Mouse (Mus musculus): ENCODE data around the gene Clcc1. TPM values are rescaled to one million over a fixed set of nuclear protein-coding genes. Genes with fewer than 3 reads are reported as not detected.

The Clcc1 gene
- polyA plus RNA-seq, 2 experiments, result 81.3 to 87.7 TPM

DNA sequence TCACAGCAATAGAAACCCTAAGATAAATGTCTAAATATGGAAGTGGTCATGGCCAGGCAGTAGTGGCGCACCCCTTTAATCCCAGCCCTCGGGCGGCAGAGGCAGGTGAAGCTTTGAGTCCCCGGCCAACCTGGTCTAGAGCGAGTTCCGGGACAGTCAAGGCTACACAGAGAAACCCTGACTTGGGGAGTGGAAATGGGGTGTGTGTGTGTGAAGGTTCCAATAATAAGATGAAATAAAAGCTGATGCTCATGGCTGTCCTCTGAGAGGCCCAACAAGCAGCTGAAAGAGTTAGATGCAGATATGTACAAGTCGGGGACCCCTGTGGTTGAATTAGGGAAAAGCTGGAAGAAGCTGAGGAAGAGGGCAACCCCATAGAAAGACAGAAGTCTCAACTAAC, 32.0 kb downstream of the Clcc1 start:
- H3K9ac ChIP-seq (ENCODE audit: low read depth, low read length, severe bottlenecking), result no peak overlapping the region
- H3K4me1 ChIP-seq (ENCODE audit: control insufficient read depth, insufficient read depth, low read length), result peaks cover 13% of the 10 kb centered on the region
- no peaks in the 10 kb centered on the region for H3K9me3 ChIP-seq (ENCODE audit: control insufficient read depth, low read length)
- H3K27ac ChIP-seq (replicated peaks; ENCODE audit: low read depth, low read length), result no peak overlapping the region
- no peaks in the 10 kb centered on the region for H3K27me3 ChIP-seq (ENCODE audit: control insufficient read depth, insufficient read depth, low read length)
- DNase-seq (ENCODE audit: low spot score) (no peak), ATAC-seq (ENCODE audit: low FRiP score, low read depth) (no peak)
- peaks cover 85% of the 10 kb centered on the region for H3K36me3 ChIP-seq (ENCODE audit: control insufficient read depth, insufficient read depth, low read length)
- H3K4me2 ChIP-seq (replicated peaks; ENCODE audit: low read depth, low read length, severe bottlenecking), result no peak overlapping the region
- TF ChIP-seq POLR2A (IDR thresholded peaks at IDR 0.05; ENCODE audit: borderline replicate concordance, extremely low read depth, insufficient read depth, insufficient read length), result no peak
- no peak overlapping the region for H3K4me3 ChIP-seq (replicated peaks; ENCODE audit: low read length)
- WGBS, result 97% methylated on average over 7 of the region's 7 CpGs

DNA sequence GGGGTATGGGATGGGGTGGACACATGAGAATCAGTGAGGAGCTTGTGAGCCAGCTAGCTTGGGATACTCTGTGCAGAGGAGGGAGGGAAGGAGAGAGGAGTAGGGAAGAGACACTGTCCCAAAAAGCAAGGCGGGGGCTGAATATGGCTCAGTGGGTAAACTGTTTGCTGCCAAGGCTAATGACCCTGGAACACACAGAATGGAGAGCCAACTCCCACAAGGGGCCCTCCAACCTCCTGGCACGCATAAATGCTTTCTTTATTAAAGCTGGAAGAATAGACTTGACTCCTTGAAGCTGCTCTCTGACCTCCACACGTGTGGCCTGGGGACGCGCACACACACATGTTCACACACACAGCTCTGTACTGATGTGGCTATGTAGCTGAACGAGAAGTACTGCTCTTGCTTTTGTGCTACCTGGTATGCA, 35.3 kb downstream of the Clcc1 start:
- no peaks in the 10 kb centered on the region for H3K9me3 ChIP-seq (ENCODE audit: control insufficient read depth, low read length)
- H3K27me3 ChIP-seq (ENCODE audit: control insufficient read depth, insufficient read depth, low read length), result no peaks in the 10 kb centered on the region
- ATAC-seq (ENCODE audit: low FRiP score, low read depth), result peak; percentile 77
- peaks cover 63% of the 10 kb centered on the region for H3K36me3 ChIP-seq (ENCODE audit: control insufficient read depth, insufficient read depth, low read length)
- H3K9ac ChIP-seq (ENCODE audit: low read depth, low read length, severe bottlenecking), result no peak overlapping the region
- no peak for TF ChIP-seq POLR2A (IDR thresholded peaks at IDR 0.05; ENCODE audit: borderline replicate concordance, extremely low read depth, insufficient read depth, insufficient read length)
- H3K27ac ChIP-seq (replicated peaks; ENCODE audit: low read depth, low read length), result peak overlapping the region; percentile 61
- WGBS, result 38% methylated on average over 6 of the region's 6 CpGs
- peaks cover 15% of the 10 kb centered on the region for H3K4me1 ChIP-seq (ENCODE audit: control insufficient read depth, insufficient read depth, low read length)
- no peak overlapping the region for H3K4me3 ChIP-seq (replicated peaks; ENCODE audit: low read length)
- peak; percentile 7 for DNase-seq (ENCODE audit: low spot score)
- no peak overlapping the region for H3K4me2 ChIP-seq (replicated peaks; ENCODE audit: low read depth, low read length, severe bottlenecking)

DNA sequence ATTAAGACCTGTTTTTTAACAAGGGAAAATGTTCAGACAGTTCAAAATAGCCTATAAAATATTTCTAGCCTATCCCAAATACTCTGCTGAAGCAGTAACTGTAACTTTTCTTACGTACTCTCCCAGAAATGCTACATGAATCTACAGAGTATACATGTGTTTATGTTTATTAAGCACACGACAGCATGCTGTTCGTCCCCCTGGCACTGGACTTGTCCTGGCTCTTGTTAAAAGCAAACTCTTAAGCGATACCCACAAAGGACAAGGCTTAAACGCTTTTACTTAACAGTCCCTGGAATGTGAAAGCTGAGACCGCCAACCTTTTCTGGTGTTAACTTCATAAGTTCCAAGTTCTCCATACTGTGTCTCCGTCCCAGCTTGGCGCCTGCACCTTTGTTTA, 35.7 kb downstream of the Clcc1 start:
- Histone ChIP-seq H3K4me1 (ENCODE audit: control insufficient read depth, insufficient read depth, low read length) (peaks cover 15% of the 10 kb centered on the region), H3K27ac (replicated peaks; ENCODE audit: low read depth, low read length) (peak overlapping the region; percentile 61), H3K9ac (ENCODE audit: low read depth, low read length, severe bottlenecking) (no peak overlapping the region), H3K4me3 (replicated peaks; ENCODE audit: low read length) (no peak overlapping the region), H3K27me3 (ENCODE audit: control insufficient read depth, insufficient read depth, low read length) (no peaks in the 10 kb centered on the region), H3K4me2 (replicated peaks; ENCODE audit: low read depth, low read length, severe bottlenecking) (no peak overlapping the region), H3K36me3 (ENCODE audit: control insufficient read depth, insufficient read depth, low read length) (peaks cover 62% of the 10 kb centered on the region), H3K9me3 (ENCODE audit: control insufficient read depth, low read length) (no peaks in the 10 kb centered on the region)
- WGBS, result 23% methylated on average over 8 of the region's 8 CpGs
- TF ChIP-seq POLR2A (IDR thresholded peaks at IDR 0.05; ENCODE audit: borderline replicate concordance, extremely low read depth, insufficient read depth, insufficient read length), result no peak
- ATAC-seq (ENCODE audit: low FRiP score, low read depth), result peak; percentile 75
- peak; percentile 63 for DNase-seq (ENCODE audit: low spot score)

DNA sequence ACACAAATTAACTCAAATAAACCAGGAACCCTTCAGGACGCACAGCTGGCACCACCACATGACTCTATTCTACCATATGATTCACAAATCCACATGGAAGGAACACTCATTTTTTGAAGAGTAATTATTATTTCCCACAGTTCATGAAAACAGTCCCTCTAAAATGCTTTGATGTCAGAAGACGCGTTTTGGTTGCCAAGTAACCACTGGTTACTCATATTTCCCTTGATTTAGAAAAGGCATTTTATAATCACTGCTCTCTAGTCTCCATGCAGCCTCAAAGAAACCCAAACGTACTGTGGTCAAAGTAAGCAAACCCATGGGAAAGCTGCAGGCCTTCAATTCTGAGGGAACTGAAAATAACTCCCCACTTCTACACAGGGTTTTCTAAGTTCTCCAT, 36.3 kb downstream of the Clcc1 start:
- TF ChIP-seq POLR2A (IDR thresholded peaks at IDR 0.05; ENCODE audit: borderline replicate concordance, extremely low read depth, insufficient read depth, insufficient read length), result no peak
- Histone ChIP-seq H3K27ac (replicated peaks; ENCODE audit: low read depth, low read length) (peak overlapping the region; percentile 45; the same call in 1 of the 2 replicates), H3K4me2 (replicated peaks; ENCODE audit: low read depth, low read length, severe bottlenecking) (no peak overlapping the region), H3K9ac (ENCODE audit: low read depth, low read length, severe bottlenecking) (no peak overlapping the region), H3K9me3 (ENCODE audit: control insufficient read depth, low read length) (no peaks in the 10 kb centered on the region), H3K27me3 (ENCODE audit: control insufficient read depth, insufficient read depth, low read length) (no peaks in the 10 kb centered on the region), H3K36me3 (ENCODE audit: control insufficient read depth, insufficient read depth, low read length) (peaks cover 63% of the 10 kb centered on the region), H3K4me1 (ENCODE audit: control insufficient read depth, insufficient read depth, low read length) (peaks cover 15% of the 10 kb centered on the region), H3K4me3 (replicated peaks; ENCODE audit: low read length) (no peak overlapping the region)
- WGBS, result 19% methylated on average over 4 of the region's 4 CpGs
- peak; percentile 41 for ATAC-seq (ENCODE audit: low FRiP score, low read depth)
- peak; percentile 75 for DNase-seq (ENCODE audit: low spot score)

DNA sequence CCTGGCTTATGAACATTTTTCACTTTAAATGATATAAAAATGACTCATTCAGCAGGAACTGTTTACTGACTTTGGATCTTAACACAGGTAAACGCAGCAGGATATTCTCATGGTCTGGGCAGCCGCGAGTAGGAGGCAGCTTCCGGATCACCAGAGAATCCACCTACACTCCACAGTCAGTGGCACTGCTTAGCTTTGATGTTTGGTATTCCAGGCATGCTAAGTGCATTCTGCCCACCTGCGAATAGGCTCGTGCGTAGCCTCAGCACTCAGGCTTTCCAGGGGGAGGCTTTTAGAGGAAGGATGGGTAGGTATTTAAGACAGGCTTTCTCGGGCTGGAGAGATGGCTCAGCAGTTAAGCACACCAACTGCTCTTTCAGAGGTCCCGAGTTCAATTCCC, 40.6 kb downstream of the Clcc1 start:
- no peak for TF ChIP-seq POLR2A (IDR thresholded peaks at IDR 0.05; ENCODE audit: borderline replicate concordance, extremely low read depth, insufficient read depth, insufficient read length)
- WGBS, result 77% methylated on average over 9 of the region's 9 CpGs
- Histone ChIP-seq H3K27ac (replicated peaks; ENCODE audit: low read depth, low read length) (no peak overlapping the region), H3K27me3 (ENCODE audit: control insufficient read depth, insufficient read depth, low read length) (no peaks in the 10 kb centered on the region), H3K4me1 (ENCODE audit: control insufficient read depth, insufficient read depth, low read length) (peaks cover 15% of the 10 kb centered on the region), H3K36me3 (ENCODE audit: control insufficient read depth, insufficient read depth, low read length) (peaks cover 64% of the 10 kb centered on the region), H3K4me3 (replicated peaks; ENCODE audit: low read length) (no peak overlapping the region), H3K9ac (ENCODE audit: low read depth, low read length, severe bottlenecking) (no peak overlapping the region), H3K9me3 (ENCODE audit: control insufficient read depth, low read length) (no peaks in the 10 kb centered on the region), H3K4me2 (replicated peaks; ENCODE audit: low read depth, low read length, severe bottlenecking) (no peak overlapping the region)
- DNase-seq (ENCODE audit: low spot score), result no peak
- ATAC-seq (ENCODE audit: low FRiP score, low read depth), result no peak

DNA sequence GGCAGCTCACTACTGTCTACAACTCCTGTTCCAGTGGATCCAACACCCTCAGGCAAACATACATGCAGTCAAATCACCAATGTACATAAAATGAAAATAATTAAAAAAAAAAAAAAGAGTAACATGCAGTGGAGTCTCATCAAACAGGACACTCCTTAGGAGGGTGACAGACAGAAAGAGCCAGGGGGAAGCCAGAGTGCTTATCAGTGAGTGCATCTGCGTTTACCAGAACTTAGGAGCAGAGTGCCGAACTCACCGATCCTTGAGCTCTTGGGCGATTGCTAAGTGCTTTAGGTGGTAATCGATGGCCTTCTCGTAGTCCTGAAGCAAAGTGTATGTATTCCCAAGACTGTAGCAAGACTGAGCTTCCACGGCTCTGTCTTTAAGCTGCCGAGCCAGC, 44.9 kb downstream of the Clcc1 start:
- peaks cover 87% of the 10 kb centered on the region for H3K36me3 ChIP-seq (ENCODE audit: control insufficient read depth, insufficient read depth, low read length)
- H3K9me3 ChIP-seq (ENCODE audit: control insufficient read depth, low read length), result no peaks in the 10 kb centered on the region
- no peak overlapping the region for H3K4me2 ChIP-seq (replicated peaks; ENCODE audit: low read depth, low read length, severe bottlenecking)
- DNase-seq (ENCODE audit: low spot score), result no peak
- no peaks in the 10 kb centered on the region for H3K4me1 ChIP-seq (ENCODE audit: control insufficient read depth, insufficient read depth, low read length)
- ATAC-seq (ENCODE audit: low FRiP score, low read depth), result no peak
- no peaks in the 10 kb centered on the region for H3K27me3 ChIP-seq (ENCODE audit: control insufficient read depth, insufficient read depth, low read length)
- WGBS, result 92% methylated on average over 8 of the region's 8 CpGs
- no peak overlapping the region for H3K27ac ChIP-seq (replicated peaks; ENCODE audit: low read depth, low read length)
- no peak overlapping the region for H3K9ac ChIP-seq (ENCODE audit: low read depth, low read length, severe bottlenecking)
- no peak overlapping the region for H3K4me3 ChIP-seq (replicated peaks; ENCODE audit: low read length)
- TF ChIP-seq POLR2A (IDR thresholded peaks at IDR 0.05; ENCODE audit: borderline replicate concordance, extremely low read depth, insufficient read depth, insufficient read length), result no peak

Data from limb, embryonic 14.5 days (tissue).